Mouse (Mus musculus): ENCODE measurements at regions not wholly inside any gene's neighbourhood (a gene's known extent, or its start where the extent isn't known, plus 50 kb on each side); places are given as distances from the start of the nearest gene placed in this dataset.
A peak's percentile ranks its signal among the peaks of the same experiment; 100 is the strongest.

GRCm38 (mm10) chr1:102811401-102811800 lies 1956.9 kb upstream of the Cdh20 start:
- DNase-seq (ENCODE audit: low spot score), result no peak

GRCm38 (mm10) chr1:102825056-102825455 lies 1943.3 kb upstream of the Cdh20 start:
- DNase-seq (ENCODE audit: low spot score), result peak; percentile 61

DNA sequence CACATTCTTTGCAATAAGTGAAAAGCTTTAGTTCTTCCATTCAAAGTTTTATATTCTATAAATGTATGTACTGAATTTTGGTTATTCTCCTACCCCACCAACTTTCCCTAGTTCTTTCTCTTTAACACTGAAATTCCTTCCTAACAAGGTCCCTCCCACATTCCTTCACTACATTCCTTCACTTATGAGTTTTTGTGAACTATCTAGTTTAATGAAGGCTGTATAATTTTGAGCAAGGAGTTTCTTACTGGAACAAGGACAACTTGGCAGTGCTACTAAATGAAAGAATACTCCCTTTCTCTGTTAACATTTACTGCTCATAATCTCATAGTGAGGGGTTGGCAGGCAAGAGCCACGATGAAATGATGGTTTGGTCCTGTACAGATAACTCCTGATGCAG lies 1905.9 kb upstream of the Cdh20 start:
- DNase-seq (ENCODE audit: low spot score), result no peak

GRCm38 (mm10) chr1:102879109-102879508 lies 1889.2 kb upstream of the Cdh20 start:
- no peak for DNase-seq (ENCODE audit: low spot score)

- no peak for DNase-seq (ENCODE audit: low spot score)
Measured at GRCm38 (mm10) chr1:102899174-102899573, 1869.2 kb upstream of the Cdh20 start.

DNA sequence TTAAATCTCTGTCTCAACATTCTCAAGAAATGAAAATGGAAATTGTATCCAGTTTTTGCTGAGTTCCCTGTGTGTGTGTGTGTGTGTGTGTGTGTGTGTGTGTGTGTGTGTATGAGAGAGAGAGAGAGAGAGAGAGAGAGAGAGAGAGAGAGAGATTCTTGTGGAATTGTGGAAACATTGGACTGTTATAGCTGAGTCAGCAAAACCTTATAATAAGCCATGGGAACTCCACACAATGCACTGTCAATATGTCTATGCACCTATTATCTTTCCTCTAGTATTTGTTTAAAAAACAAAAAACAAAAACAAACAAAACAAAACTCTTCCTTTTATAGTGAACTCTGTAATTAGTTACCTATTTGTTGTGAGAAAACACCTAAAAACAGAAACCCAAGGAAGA lies 1845.2 kb upstream of the Cdh20 start:
- no peak for DNase-seq (ENCODE audit: low spot score)

All from testis, postnatal 10 days (tissue).